Mouse (Mus musculus): Measurements from ENCODE around the gene Tnpo3. TPM values are rescaled to one million over a fixed set of nuclear protein-coding genes. Genes with fewer than 3 reads are reported as not detected.

Tnpo3 gene
- total RNA-seq, 1 experiment from 2014 or later: 96.2 TPM

- no peak for ATAC-seq (replicated peaks; ENCODE audit: low read depth, poor library complexity, severe bottlenecking)
Observed at GRCm38 (mm10) chr6:29497791-29498190, 111.9 kb downstream of the Tnpo3 start.

GRCm38 (mm10) chr6:29496270-29496669, 113.4 kb downstream of the Tnpo3 start:
- no peak for ATAC-seq (replicated peaks; ENCODE audit: low read depth, poor library complexity, severe bottlenecking)

- ATAC-seq (replicated peaks; ENCODE audit: low read depth, poor library complexity, severe bottlenecking): no peak
Observed at GRCm38 (mm10) chr6:29494101-29494500, 115.6 kb downstream of the Tnpo3 start.

Other genes with a start within 250 kb of the Tnpo3 start
- gene Opn1sw, start 221.4 kb downstream of the Tnpo3 start, total RNA-seq (2017): not detected in 2 replicates
- gene Ccdc136, start 213.6 kb downstream of the Tnpo3 start, total RNA-seq (2017): not detected in 2 replicates
- not detected in 2 replicates for gene Flnc, start 176.6 kb downstream of the Tnpo3 start, total RNA-seq (2017)
- 89.8 and 130 TPM in 2 replicates for gene Atp6v1f, start 142.2 kb downstream of the Tnpo3 start, total RNA-seq (2017)
- 1.3 TPM in 1 of 2 replicates, not detected in the other for gene Atp6v1fnb, start 138.4 kb downstream of the Tnpo3 start, total RNA-seq (2017)
- not detected in 2 replicates for gene Kcp, start 101.9 kb downstream of the Tnpo3 start, total RNA-seq (2017)
- gene Irf5, start 83.3 kb downstream of the Tnpo3 start, total RNA-seq (2017): 14.8 and 18.6 TPM in 2 replicates
- 17.7 and 22.1 TPM in 2 replicates for gene Tspan33, start 84.3 kb upstream of the Tnpo3 start, total RNA-seq (2017)
- 29.8 and 31.7 TPM in 2 replicates for gene Smo, start 125.6 kb upstream of the Tnpo3 start, total RNA-seq (2017)
- gene Ahcyl2, start 158.1 kb upstream of the Tnpo3 start, total RNA-seq (2017): 24.1 and 25.4 TPM in 2 replicates